Mouse (Mus musculus): Measurements from ENCODE around the gene Srp72.

DNA sequence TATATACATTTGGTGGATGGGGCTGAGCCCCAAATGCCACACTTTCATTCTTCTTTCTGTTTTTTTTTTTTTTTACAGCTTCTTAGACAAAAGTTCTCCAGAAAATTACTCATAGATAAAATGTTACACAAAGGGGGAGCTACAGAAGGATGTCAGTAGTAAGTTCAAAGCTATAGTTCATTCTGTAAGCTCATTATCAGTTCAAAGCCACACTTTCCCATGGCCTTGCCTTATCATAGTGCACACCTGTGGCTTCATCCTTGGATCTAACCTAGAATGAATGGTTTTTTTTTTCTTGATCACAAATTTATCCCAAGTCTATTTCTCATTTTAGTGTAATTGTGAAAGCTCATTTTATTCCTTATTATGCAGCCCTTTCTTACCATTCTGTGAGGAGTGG, 64.9 kb downstream of the Srp72 start:
- TF ChIP-seq CTCF (conservative IDR thresholded peaks at IDR 0.05 in 1 of 2, IDR thresholded peaks at IDR 0.05 in 1 of 2; ENCODE audit: low read depth in 2 of 2, low read length in 2 of 2) (no peak), E2F4 (IDR thresholded peaks at IDR 0.05; ENCODE audit: insufficient replicate concordance, low read depth, low read length) (no peak), POLR2A (IDR thresholded peaks at IDR 0.05; ENCODE audit: low read depth, low read length) (no peak), ETS1 (conservative IDR thresholded peaks at IDR 0.05; ENCODE audit: low read depth, low read length) (no peak), GABPA (IDR thresholded peaks at IDR 0.05; ENCODE audit: insufficient replicate concordance, low read depth, low read length) (no peak), MXI1 (IDR thresholded peaks at IDR 0.05; ENCODE audit: low read depth, low read length) (no peak)
